Mouse (Mus musculus): ENCODE data around the gene Fam163b.

Fam163b gene

GRCm38 (mm10) chr2:27128990-27129389 is 13.3 kb downstream of the Fam163b start:
- DNase-seq, result no peak

DNA sequence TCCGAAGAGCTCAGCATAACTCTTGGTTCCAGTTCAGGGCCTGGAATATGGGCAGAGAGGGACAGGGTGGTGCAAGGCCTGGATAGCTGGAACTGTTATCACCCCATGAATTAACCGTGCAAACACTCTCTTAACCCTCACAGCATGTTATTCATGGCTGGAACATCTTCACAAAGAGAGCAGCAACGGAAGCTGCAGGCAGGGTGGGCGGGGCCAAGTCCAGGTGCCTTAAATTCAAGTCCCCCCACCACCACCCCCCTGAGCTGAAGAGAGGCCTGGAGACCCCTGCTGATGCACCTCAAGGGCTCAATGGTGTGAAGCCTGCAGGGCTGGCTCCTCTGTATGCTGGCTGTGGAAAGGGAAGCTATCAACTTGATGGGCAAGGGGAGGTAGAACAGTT is 15.8 kb downstream of the Fam163b start:
- DNase-seq, result no peak

DNA sequence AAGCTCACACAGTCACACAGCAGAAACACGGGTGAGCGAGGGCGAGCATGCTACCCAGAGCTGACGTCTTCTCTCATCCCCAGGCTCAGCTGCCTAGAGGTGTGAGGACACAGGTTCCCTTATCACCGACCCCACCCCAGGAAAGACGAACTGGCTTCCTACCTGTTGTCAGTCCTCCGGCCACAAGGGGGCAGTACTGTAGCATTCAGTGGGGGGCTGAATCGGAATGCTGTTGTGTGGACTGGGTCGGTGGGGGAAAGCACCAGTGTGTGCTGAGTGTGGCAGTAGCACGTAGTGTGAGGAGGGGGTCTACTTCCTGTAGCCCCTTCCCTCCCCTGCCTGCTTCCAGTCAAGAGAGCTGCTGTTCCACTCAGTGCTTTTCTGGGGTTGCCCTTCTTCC is 16.3 kb downstream of the Fam163b start:
- DNase-seq, result peak; percentile 25

- DNase-seq, result no peak
Measured at GRCm38 (mm10) chr2:27123121-27123520, 19.2 kb downstream of the Fam163b start.

GRCm38 (mm10) chr2:27122578-27122977 is 19.7 kb downstream of the Fam163b start:
- DNase-seq, result no peak

GRCm38 (mm10) chr2:27121626-27122355 is 20.5 kb downstream of the Fam163b start:
- DNase-seq, result no peak

DNA sequence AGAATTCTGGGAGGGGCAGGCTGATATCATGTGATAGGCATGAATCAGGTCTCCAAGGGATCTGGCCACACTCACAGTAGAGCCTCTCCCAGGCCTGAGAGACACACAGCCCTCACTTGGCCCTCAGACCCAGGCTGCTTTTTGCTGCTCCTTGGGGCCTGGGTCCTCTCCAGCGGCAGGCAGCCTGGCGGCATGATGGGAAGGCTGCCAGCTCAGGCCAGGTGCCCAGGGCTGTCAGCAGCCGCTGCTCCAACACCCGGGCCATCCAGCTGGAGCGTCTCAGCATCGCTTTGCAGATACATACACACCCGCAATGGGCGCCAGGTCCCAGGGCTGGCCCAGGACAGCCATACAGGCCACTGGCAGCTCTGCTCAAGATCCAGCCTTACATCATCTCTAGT is 22.1 kb downstream of the Fam163b start:
- no peak for DNase-seq

DNA sequence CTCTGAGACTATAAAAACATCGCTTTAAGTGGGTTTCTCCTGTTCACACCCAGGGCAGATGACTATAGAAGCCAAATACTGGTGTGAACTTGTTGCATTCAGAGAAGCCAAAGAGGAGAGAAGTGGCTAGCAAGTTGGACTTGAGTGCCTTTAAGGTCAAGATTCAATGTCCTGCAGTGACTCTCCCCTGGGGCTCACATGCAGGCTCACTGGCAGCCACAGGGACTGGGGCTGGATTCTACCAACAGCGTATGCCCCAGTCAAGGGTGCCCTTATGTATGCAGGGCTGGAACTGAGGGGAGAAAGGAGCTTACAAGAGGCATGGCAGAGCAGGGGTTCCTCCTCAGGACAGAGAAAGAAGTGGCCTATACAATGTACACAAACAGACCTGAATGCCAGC is 22.5 kb downstream of the Fam163b start:
- no peak for DNase-seq

DNA sequence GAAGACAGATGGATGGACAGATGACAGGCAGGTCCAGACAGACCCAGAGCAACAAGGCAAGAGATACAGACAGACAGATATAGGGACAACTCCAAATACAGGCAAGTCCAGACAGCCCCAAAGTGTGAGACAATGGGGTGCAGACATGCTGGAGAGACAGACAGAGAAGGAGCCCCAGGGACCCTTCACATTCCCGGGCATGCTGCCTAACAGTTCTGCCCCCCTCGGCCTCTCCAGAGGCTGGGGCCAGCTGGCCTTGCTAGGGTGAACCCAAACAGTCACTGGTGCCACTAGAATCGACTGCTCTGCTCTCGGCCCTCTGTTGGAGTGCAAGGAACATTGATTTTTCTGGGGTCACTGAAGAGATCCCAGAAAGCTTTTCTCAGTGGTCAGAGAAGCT is 23.8 kb downstream of the Fam163b start:
- DNase-seq, result no peak

DNA sequence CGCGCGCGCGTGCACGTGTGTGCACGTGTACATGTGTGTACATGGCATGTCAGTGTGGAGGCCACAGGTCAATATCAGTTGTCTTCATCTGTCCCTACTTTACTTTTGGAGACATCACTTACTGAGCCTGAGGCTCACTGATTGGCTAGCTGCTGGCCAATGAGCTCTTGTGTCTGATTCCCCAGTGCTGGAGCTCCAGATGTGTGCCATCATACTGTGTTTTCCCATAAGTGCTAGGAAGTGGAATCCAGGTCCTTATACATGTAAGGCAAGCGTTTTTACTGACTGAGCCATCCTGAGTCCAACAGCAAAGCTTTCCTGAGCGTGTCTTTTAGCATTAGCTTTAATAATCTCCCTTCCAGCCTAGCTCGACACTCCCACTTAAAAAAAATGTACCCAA is 28.1 kb downstream of the Fam163b start:
- DNase-seq, result no peak

- no peak for DNase-seq
Measured at GRCm38 (mm10) chr2:27112585-27112984, 29.7 kb downstream of the Fam163b start.

DNA sequence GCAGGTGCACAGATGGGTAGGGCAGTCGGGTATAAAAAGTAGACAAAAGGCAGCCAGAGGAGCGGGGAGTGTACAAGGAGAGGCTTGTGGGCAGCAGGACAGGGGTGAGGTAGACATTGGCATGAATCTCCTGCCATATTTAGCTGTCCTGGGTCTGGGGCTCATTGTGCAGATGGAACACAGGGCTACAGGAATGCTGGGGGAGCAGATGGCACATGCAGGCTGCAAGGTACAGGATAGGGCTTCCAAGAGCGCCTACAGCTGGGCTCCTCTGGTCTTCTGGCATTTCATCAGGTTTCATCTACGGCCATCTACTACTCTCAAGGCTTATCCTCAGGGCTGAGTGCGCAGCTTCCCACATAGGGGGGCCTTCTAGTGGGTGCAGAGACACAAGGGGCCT is 33.2 kb downstream of the Fam163b start:
- no peak for DNase-seq

GRCm38 (mm10) chr2:27108144-27108543 is 34.1 kb downstream of the Fam163b start:
- no peak for DNase-seq

- DNase-seq, result no peak
Measured at GRCm38 (mm10) chr2:27106816-27107215, 35.5 kb downstream of the Fam163b start.

DNA sequence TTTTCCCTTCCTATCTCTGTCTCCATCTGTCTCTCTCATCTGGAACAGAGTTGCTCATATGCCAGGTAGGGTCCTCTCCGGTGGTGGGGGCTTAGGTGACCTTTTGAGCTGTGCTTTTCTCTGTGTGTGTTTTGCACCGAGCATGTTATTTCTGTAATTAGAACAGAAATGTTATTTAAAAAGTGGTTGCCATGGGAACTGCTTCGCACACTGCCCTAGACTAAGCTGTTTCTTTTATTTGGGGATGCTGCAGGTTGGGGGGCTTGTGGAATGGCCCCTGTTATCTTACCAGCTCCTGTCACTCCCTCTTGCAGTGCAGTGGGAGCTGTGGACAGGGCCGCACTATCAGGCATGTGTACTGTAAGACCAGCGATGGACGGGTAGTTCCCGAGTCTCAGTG is 38.7 kb downstream of the Fam163b start:
- no peak for DNase-seq

- DNase-seq, result peak; percentile 35
Measured at GRCm38 (mm10) chr2:27097776-27098175, 44.5 kb downstream of the Fam163b start.

- no peak for DNase-seq
Measured at GRCm38 (mm10) chr2:27097241-27097656, 45.0 kb downstream of the Fam163b start.

GRCm38 (mm10) chr2:27096341-27096981 is 45.8 kb downstream of the Fam163b start:
- peak; percentile 21 for DNase-seq

DNA sequence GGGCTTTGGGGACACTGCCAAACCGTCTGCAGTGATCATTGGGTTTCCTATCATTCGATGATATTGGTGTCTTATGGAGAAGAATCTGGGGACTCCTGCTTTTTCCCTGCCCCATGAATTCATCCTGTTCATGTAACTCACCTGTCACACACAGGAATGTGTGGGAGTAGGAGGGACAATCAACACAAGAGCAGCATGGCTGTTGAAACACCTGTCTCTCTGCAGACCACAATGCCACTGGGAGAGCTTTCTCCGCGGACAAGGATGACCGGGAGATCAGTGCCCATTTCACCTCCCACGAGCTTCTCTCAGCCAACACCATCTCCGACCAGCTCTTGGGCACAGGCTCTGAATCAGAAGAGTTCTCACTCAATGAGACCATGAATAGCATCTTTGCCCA is 47.1 kb downstream of the Fam163b start:
- no peak for DNase-seq

DNA sequence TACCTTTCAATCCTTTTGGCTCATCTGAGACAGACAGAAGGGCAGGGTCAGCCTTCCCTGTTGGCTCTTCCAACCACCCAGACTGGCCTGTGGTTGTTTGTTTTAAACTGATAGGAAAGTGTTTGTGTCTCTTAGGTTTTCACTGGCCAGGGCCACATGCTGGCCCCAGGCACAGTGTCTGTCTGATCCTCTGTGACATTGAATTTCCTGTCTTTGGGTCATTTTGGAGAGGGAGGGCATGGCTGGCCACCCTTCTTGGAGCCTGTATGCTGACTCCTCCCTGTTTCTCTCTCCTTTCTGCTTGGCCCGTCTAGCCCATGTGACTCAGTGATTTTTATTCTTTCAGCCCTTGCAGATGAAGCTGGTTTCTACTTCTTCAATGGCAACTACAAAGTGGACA is 53.1 kb downstream of the Fam163b start:
- no peak for DNase-seq

GRCm38 (mm10) chr2:27088700-27089099 is 53.6 kb downstream of the Fam163b start:
- no peak for DNase-seq

DNA sequence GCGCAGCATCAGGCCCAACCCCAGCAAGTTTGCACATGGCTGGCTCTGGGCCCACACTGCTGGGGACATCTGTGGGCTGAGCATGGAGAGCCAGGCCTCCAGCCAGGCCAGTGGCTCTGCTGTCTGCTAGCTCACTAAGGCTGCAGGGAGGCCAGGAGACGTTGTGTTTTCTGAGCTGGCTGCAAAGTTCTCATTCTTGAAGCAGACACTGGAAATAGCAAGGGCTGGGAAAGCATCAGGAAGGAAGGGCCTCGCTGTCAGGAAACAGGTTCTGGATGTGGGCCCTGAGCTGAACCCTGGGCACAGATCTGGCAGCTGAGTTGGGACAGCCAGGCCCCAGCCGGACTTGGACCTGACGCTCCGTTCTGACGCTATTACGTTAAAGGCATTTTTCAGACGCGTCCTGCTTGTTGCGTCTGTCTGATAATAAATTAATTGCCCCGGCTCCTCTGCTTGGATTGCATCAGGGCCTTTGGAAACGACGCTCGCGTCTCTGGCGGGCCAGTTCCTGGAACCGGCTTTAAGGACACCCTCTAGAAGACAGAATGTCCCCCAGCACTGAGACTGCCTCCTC is 54.1 kb downstream of the Fam163b start:
- peak; percentile 83 for DNase-seq

DNA sequence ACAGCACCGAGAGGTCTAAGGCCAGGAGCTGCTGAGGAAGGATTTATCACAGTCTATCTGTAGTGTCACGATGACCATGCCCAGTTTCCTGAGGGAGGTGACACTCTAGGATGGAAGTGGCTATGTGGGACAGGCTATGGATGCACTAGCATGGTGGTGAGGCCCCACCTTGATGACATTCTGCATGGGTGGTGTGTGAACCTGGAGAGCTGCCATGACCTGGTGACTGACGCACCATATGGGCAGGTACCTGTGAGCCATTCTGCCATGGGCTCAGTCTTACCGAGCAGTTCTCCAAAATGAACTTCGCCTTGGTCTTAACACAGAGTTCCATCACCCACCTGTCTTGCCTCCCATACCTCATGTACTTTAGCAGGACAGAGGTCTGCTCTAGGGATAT is 54.7 kb downstream of the Fam163b start:
- no peak for DNase-seq

DNA sequence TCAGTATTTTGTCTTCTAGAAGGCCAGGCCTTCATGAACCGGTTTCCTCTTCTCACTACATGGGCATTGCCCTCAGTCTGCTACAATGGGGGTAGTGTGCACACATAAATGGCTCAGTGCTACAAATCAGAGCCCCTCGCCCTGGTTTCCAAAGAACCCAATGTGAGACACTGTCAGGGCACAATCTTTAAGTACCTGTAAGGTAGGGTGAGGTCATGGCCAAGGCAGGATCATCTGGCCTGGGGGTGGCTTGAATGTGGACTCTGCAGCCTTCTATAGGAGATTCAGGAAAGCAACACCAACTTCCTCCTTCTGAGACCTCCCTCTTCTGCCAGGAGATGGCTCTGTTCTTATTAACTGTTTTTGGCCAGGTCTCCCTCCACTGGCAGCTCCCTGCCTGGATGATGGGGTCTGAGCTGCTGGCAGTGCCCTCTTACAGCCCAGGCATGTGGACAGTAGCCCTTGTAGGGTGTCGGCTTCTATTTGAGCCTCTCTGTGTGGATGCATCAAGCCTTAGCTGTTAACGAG is 55.7 kb downstream of the Fam163b start:
- DNase-seq, result no peak

Data from kidney, adult 11 months (tissue).